Mouse (Mus musculus) kidney, adult 10 weeks (tissue): ENCODE results near the gene H2-T23. TPM values are rescaled to one million over a fixed set of nuclear protein-coding genes. Genes with fewer than 3 reads are reported as not detected.

Experiments
- polyA plus RNA-seq: library from polyadenylated mRNA; stranded (reverse); fragments of 350-450 nt; fragmentation: Illumina TruSeq; extraction: RNeasy Lipid Tissue Mini Kit (QIAGEN cat#74804); gene quantifications from one replicate; pipeline ENCODE4 v1.2.3, GENCODE M21; 2014; ENCODE audit warnings: low read depth, low replicate concordance

The H2-T23 gene
- polyA plus RNA-seq = 6.1 TPM

DNA sequence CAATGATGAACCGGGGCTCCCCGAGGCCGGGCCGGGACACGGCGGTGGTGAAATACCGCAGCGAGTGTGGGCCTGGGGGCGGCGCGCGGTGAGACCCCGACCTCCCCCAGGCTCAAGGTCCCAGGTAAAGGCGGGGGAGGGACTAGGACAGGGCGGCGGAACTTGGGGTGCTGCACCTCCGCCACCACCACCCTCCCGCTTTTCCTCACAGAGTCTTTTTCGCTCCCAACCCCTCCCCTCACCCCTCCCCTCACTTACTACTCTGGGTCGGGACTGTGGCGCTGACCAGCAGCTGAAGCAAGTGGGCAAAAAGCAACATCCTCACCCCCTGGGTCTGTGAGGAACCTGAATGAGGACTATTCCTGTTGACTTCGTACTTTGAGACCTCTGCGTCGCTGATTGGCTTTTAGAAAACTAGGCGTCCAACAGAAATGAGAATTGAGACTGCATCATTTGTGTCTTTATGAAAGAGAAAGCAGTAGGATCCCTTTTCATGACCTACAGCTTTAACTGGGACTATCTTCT, at the start of gene H2-T23:
TSS of gene H2-T23 (minus strand) at position 505 of the 525 bp plus-strand sequence.

GRCm38 (mm10) chr17:36058362-36058761, 25.7 kb upstream of the H2-T23 start, which contains the start of gene Gm11127:
Gm11127 (minus strand) TSS chr17:36058371.

GRCm38 (mm10) chr17:36042610-36043169, 10.0 kb upstream of the H2-T23 start, which contains the start of the genes H2-T22 and Gm6034:
H2-T22 (minus strand) TSS chr17:36042747.
Gm6034 (plus strand) TSS chr17:36042961.

DNA sequence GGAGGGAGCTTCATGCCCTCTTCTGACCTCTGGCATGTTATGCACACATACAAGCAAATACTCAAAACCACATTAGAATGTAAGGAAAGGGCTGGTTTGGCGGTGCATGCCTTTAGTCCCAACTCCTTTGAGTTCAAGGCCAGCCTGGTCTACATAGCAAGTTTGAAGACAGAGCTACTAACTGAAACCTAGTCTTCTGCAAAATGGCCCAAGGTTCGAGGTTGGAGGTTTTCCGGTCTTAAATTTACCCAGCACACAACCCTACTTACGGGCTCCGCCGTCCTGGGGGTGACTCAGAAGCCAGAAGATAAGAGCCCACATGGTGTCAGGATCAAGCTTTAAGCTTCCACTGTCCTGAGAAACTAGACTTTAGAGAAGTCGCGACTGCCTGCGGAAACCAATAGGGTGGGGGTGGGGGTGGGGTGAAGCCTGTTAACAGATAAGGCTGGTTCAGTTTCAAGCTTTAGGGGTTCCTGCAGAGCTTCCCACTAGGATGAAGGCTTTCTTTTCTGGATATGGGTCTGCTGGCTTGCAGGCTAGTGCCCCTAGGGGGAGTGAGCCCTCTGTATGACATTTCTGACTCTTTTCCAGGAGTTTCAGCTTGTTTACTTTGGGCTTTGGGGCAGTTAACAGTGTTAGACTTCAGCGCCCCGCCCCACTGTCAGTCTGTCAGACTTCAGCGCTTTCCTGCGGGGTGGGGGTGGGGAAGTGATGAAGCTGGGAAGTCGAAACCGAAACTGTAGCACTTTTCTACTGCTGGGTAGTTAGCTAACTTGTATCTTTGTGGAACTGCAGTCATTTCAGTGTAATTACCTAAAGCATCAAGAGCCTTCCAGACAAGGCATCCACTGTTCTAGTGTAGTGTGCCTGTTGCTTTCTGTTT, 12.2 kb downstream of the H2-T23 start, which contains the start of gene H2-T24:
TSS of gene H2-T24 (minus strand) at position 370 of the 883 bp plus-strand sequence.

Other genes starting within 250 kb of the H2-T23 start
- gene Ier3, start 211.2 kb downstream of the H2-T23 start, polyA plus RNA-seq = 13.7 TPM
- gene Flot1, start 209.6 kb downstream of the H2-T23 start, polyA plus RNA-seq = 7.4 TPM
- 11.5 TPM for gene Tubb5, start 194.5 kb downstream of the H2-T23 start, polyA plus RNA-seq
- gene Mdc1, start 191.3 kb downstream of the H2-T23 start, polyA plus RNA-seq = 7.1 TPM
- gene Nrm, start 171.5 kb downstream of the H2-T23 start, polyA plus RNA-seq = 0.32 TPM
- 0.49 TPM for gene Ppp1r18, start 167.3 kb downstream of the H2-T23 start, polyA plus RNA-seq
- gene Dhx16, start 153.0 kb downstream of the H2-T23 start, polyA plus RNA-seq = 21.8 TPM
- gene 2310061I04Rik, start 135.4 kb downstream of the H2-T23 start, polyA plus RNA-seq = 38.4 TPM
- 7.0 TPM for gene Atat1, start 122.8 kb downstream of the H2-T23 start, polyA plus RNA-seq
- gene Mrps18b, start 116.5 kb downstream of the H2-T23 start, polyA plus RNA-seq = 17.0 TPM
- gene Ppp1r10, start 116.4 kb downstream of the H2-T23 start, polyA plus RNA-seq = 28.8 TPM
- gene Abcf1, start 63.1 kb downstream of the H2-T23 start, polyA plus RNA-seq = 35.2 TPM
- 1.0 TPM for gene Gnl1, start 53.0 kb downstream of the H2-T23 start, polyA plus RNA-seq
- 1.6 TPM for gene Prr3, start 52.6 kb downstream of the H2-T23 start, polyA plus RNA-seq
- gene H2-T24, start 12.3 kb downstream of the H2-T23 start, polyA plus RNA-seq = 4.6 TPM
- 17.7 TPM for gene H2-T22, start 9.9 kb upstream of the H2-T23 start, polyA plus RNA-seq
- gene Gm6034, start 10.1 kb upstream of the H2-T23 start, polyA plus RNA-seq = not detected
- 0.89 TPM for gene Gm11127, start 25.5 kb upstream of the H2-T23 start, polyA plus RNA-seq
- not detected for gene Gm19684, start 88.8 kb upstream of the H2-T23 start, polyA plus RNA-seq
- not detected for gene Gm7030, start 96.6 kb upstream of the H2-T23 start, polyA plus RNA-seq
- gene Gm8909, start 135.7 kb upstream of the H2-T23 start, polyA plus RNA-seq = not detected
- gene H2-T3, start 157.4 kb upstream of the H2-T23 start, polyA plus RNA-seq = not detected
- 3.7 TPM for gene Rpp21, start 225.2 kb upstream of the H2-T23 start, polyA plus RNA-seq
- gene Trim39, start 239.4 kb upstream of the H2-T23 start, polyA plus RNA-seq = 10.6 TPM